Mouse (Mus musculus) kidney, adult 2 months (tissue): Measurements from ENCODE around the gene Gnao1.

ENCODE experiments used
- CTCF ChIP-seq: fragments of 200-500 bp; conservative IDR thresholded peaks from 2 replicates; pipeline ENCODE4 v1.5.1; 2011; ENCODE audit warnings: low read depth, mild to moderate bottlenecking, control low read depth, low read length, moderate library complexity, mixed read lengths; ENCODE audit not compliant: insufficient read depth, insufficient read length
- POLR2A ChIP-seq: fragments of 200-500 bp; IDR thresholded peaks from one replicate; pipeline ENCODE4 v1.6.1; 2011; ENCODE audit warnings: low read depth, low read length, control low read depth

DNA sequence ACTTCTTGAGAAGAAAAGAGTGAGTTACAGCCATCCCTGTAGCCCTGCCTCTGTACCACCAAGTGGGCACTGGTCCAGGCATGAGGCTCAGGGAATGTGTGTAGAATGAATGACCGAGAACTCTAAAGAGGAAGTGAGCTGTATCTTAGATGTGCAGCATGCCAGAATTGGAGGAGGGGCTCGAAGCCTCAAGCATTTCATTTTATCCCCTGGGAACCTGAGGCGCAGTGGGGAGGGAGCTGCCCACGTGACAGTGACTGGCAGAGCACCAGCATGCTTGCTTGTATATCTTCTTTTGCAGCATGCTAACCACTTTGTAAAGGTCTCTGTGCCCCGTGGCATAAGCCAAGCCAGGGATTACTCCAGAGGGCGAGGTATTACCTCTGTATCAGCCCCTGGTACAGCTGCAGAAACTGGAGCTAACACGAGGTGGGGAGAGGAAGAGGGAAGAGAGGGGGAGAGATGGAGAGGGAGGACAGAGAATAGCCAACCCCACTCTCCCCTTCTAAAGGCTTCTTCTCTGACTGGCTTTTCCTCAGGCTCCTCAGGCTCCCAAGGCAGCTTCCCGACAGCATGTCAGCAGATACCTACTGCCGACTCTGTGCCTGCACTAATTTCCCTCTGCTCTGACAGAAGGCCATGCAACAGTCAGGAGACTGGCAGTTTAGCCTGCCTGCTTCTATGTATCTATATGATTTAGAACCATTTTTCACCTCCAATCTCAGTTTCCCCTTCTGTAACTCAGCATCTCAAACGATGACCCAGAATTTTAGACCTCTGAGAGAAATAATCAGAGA lies 31.4 kb downstream of the Gnao1 start:
- TF ChIP-seq CTCF (no peak), POLR2A (no peak)
